Mouse (Mus musculus): ENCODE data around the gene Oit3. TPM values are rescaled to one million over a fixed set of nuclear protein-coding genes. Genes with fewer than 3 reads are reported as not detected.

The Oit3 gene
- total RNA-seq, 2 experiments from 2014 or later, result 0.32 TPM; not detected in 1

Other genes starting within 250 kb of the Oit3 start
- 10 to 100 TPM; 16.7 to 18.4 TPM for gene Sept10, start 219.9 kb downstream of the Oit3 start, total RNA-seq (2021)
- 10 to 100 TPM; 15.0 to 17.7 TPM for gene Sowahc, start 219.8 kb downstream of the Oit3 start, total RNA-seq (2021)
- 10 to 100 TPM; 21.1 to 21.8 TPM for gene P4ha1, start 118.5 kb downstream of the Oit3 start, total RNA-seq (2021)
- gene Gm10273, start 46.1 kb downstream of the Oit3 start, total RNA-seq (2021), result 10 to 100 TPM; 45.0 to 48.3 TPM
- not detected for gene Pla2g12b, start 38.1 kb downstream of the Oit3 start, total RNA-seq (2021)
- gene Gm10322, start 174.3 kb upstream of the Oit3 start, total RNA-seq (2021), result not detected
- gene Mcu, start 174.9 kb upstream of the Oit3 start, total RNA-seq (2021), result 10 to 100 TPM; 64.7 to 70.4 TPM